Mouse (Mus musculus) c-Kit-positive CD71-positive TER-119-positive erythroid progenitor cells, embryonic 14.5 days (primary cell): ENCODE data around the gene Lrrfip1.

ENCODE experiments used
- DNase-seq: peaks from one replicate; pipeline ENCODE4 v3.0.0-alpha.2; 2013; ENCODE audit warnings: low spot score

The Lrrfip1 gene

DNA sequence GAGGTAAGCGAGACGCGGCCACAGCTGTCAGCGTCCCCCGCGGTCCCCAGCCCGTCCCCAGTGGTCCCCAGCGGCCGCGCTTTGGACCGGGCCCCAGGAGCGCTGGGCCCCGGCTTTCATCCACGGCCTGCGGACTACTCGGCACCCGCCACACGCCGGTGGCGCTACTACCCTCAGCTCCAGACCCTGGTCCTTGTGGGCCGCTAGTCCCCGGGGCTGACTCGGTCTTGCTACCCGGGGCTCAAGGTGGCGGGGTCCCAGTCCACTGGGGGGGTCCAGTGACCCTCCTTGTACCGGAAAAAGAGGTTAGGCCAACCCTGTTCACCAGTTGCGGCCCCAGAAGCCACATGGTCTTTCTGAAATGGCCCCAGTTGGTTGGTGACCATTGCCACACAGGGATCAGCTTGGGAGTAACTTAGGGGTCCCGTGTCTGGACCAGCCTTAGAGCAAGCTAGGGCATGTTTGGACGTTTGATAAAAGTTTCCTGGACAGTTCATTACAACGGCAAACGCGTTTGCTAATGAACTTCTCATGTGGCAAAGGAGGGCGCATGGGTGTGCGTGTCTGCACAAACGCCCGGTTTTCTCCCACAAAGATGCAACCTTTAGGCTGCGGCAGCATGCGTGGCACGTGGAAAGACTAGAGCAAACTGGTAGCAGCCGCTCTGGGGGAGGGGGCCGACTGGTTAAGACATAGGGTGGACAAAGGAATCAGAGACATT is 514 bp downstream of the Lrrfip1 start:
- DNase-seq, result no peak

GRCm38 (mm10) chr1:90999911-91000601 is 1.5 kb downstream of the Lrrfip1 start:
- no peak for DNase-seq

DNA sequence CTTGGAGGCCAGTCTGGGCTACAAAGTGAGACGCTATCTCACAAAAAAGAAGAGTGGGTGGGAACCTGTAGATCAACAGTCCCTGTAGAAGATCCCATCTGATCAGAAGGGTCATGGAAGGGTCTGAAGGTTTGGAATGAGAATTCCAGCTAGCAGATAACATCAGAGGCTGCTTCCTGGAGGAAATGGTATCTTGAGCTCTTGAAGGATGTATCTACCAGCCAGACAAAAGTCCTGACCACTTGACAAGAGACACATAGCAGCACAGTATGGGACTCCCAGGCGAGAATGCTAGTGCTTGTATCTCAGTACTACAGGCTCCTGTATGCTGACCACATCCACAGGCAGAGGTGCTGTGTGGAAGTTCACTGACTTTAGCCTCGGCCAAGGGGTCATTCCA is 2.6 kb downstream of the Lrrfip1 start:
- no peak for DNase-seq

DNA sequence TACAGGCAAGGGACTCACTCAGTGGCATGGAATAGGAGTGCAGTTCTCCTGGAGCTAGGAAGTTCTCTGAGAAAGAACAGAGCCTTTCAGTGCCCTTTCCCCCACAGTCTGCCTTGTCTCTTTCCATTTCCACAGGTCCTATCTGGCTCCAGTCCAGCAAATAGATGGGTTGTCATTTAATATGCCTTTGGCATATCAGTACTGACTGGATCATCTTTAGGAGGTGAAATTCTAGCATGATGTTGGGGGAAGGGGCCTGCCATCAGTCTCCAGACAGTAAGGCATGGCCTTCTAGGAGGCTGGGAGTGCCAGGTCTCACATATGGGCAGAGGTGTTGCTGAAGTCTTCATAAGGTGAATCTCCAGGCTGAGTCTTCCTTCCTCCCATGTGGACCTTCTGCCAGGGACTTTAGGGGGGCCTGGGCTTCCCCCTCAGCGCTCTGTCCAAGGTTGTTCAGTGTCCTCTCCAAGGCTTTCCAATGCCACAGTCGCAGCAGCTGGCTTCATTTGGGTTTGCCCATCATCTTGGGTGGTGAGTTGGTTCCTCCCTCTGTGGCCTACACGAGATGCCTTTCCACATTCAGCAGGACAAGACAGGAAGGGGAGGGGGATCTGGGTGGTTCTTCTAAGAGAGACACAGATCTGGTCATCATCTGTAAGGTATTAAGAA is 3.5 kb downstream of the Lrrfip1 start:
- no peak for DNase-seq

GRCm38 (mm10) chr1:91002641-91003040 is 4.1 kb downstream of the Lrrfip1 start:
- no peak for DNase-seq

DNA sequence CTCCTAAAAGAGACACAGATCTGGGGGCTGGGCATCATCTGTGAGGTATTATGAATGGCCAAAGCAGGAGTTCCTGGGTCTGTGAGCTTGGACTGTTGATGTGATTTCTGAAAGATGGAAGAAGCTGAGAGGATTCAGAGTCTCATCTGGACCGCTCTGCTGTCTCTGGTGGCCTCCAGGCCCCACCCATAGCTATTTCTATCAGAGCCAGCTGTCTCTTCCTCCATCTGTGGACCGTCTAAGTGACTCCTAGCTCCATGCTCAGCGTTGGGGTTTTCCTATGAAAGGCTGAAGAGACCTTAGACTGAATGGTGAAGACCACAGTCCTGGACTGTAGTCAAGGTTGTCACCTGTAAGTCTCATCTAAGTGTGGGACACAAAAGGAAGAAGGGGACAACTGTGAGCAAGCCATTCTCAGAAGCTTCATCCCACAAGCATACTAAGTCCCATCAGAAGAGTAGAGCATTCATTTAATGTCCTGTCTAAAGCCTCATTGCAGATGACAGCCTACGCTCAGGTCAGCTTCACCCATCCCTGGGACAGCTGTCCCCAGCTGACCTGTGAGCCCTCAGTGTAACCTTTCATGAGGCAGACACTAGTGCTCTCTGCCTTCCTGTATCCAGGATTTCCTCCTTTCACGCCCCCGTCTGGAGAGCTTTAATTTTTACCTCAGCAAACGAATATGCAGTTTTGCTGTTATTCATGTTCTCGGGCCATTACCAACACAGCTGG is 5.2 kb downstream of the Lrrfip1 start:
- DNase-seq, result no peak

DNA sequence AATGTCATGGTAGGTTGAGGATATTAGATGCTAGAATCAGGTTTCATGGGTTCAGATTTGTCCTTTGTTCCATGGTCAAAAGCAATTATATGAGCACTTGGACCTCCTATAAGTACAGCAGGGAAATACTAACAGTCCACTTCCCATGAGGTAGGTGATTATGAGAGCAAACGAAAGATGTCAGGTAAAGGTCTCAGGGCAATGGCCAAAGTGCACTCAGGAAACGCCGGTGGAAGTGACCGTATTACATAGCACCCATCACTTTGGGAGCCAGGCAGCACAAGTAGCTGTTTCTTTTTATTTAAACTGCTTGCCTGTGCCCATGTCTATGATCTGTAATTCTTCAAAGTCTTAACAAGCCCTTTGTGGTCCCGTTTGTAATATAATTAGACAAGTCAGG is 7.5 kb downstream of the Lrrfip1 start:
- DNase-seq, result no peak

DNA sequence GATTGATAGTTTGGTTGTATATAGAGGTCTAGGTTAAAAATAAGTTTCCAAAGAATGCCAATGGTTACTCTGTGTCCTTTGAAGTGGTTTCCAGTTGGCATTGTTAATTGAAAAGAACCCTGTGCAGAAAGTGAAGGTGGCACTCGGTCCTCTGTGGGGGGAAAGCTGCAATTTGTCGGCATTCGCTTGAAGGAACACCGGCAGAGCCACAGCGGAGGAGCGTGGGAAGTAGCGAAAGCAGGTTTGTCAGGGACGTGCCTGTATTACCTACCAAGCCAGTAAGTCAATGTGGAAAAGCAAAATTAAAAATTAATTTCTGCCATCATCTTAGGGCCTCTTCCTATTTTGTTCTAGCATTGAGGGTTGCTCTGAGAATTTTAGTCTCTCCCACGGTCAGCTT is 8.2 kb downstream of the Lrrfip1 start:
- DNase-seq, result no peak

GRCm38 (mm10) chr1:91008147-91008682 is 9.7 kb downstream of the Lrrfip1 start:
- no peak for DNase-seq

DNA sequence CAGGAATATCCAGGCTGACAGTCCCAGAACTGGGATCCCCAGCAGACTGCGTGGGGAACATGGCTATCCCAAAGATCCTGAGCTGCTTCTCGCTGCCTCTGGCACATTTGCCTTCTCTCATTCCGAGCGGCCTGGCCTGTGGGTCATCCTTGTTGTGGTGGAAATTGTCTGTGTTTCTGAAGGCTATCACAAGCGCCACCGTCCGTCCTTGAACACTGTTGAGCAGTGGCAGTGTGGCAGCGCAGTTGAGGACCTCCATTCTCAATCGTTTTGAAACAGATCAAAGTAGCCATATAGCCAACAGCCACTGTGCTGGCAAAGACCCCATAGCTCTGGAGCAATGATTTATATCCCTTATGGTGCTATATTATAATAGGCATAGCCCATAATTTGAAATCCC is 10.2 kb downstream of the Lrrfip1 start:
- no peak for DNase-seq

DNA sequence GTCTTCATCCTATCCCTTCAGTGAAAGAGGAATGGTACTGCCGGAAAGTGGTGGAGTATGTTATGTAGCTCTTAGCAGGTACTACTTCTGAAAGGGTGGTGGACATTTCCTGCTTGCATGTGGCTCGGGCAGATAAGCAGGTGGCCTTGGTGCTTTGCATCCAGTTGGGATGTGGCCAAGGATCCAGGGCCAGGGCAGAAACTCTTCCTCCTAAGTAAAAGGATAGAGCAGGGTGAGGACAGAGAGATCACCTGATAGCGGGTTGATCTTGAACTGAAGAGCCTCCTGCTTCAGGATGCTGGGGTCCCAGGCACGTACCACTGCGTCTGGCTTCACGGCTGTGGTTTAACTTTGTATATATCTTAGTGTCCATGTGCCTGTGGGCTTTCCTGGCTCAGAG is 10.7 kb downstream of the Lrrfip1 start:
- DNase-seq, result no peak

GRCm38 (mm10) chr1:91010216-91010615 is 11.7 kb downstream of the Lrrfip1 start:
- no peak for DNase-seq

DNA sequence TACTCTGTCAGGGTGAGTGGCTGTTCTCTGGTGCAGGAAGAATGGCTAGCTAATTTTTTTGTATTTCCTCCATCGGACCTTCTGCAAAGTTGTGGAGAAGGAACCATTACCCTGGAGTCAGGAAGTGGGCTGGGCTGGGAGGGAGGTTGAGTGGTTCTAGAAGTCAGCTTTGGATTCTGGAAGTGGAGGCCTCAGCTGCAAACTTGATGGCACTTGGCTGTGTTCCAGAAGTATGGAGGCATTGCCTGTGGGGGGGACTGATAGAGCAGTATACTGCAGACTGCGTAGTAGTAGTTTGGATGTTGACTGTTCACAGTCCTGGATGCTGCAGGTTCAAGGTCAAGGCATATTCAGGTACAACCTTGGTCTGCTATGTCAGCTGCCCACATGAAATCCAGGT is 12.2 kb downstream of the Lrrfip1 start:
- DNase-seq, result no peak

DNA sequence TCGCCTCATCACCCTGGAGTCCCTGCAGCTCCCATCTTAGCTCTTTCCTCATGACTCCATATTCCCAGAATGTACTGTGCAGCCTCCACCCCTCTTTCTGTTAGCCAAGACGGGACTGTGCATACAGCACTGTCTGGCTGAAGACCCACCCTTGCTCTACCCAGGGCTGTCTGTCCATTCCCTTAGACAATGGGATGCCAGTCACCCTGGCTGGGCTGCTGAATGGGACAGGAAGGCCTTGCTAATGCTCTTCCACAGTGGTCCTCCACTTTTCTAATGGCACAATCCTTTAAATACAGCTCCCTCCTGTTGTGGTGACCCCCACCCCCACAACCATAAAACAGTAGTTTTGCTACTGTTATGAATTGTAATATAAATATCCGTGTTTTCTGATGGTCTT is 12.8 kb downstream of the Lrrfip1 start:
- DNase-seq, result no peak

DNA sequence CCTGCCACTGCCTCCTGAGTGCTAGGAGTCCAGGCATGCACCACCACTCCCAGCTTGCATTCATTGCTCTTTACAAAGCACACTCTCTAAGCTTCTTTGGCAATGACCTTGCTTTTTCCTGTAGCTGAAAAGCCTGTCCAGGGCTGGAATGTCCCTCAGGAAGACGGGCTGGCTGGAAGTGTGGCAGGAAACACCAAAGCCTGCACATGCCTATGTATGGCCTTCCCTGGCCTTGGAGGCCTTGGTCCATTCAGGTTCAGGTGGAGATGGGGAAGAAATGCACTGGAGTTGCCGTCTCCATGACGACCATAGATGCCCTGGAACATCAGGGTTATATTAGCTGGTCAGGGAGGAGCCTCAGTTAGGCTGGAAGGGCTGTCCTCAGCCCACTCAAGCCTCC is 15.3 kb downstream of the Lrrfip1 start:
- DNase-seq, result no peak

GRCm38 (mm10) chr1:91015571-91015970 is 17.0 kb downstream of the Lrrfip1 start:
- DNase-seq, result no peak

- DNase-seq, result no peak
Measured at GRCm38 (mm10) chr1:91017111-91017758, 18.7 kb downstream of the Lrrfip1 start.

- DNase-seq, result no peak
Measured at GRCm38 (mm10) chr1:91019346-91019745, 20.8 kb downstream of the Lrrfip1 start.

- no peak for DNase-seq
Measured at GRCm38 (mm10) chr1:91021304-91021703, 22.8 kb downstream of the Lrrfip1 start.

GRCm38 (mm10) chr1:91022157-91022895 is 23.8 kb downstream of the Lrrfip1 start:
- no peak for DNase-seq

DNA sequence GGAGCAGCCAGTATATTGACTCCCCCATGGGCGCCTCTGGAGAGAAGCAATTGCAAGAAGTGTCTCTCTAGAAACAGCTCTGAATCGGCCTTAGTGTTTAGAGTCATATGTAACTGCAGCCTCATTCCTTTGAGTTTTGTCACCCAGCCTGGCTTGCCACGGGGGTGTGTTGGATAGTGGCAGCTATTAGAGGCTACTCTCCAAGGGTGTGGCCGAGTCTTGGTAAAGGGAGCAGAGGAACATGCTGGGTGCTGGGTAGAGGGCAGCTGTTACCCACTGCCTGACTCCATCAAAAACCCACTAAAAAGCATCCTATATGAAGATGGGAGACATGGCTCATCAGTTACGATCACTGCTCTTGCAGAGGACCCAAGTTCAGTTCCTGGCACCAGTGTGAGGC is 24.7 kb downstream of the Lrrfip1 start:
- DNase-seq, result no peak
